Mouse (Mus musculus): ENCODE results near the gene Eif4g1.
A peak's percentile ranks its signal among the peaks of the same experiment; 100 is the strongest.
"Not testable (repeated sequence)": the region's sequence is repeated elsewhere in the genome, so short reads cannot be mapped to it uniquely, and the experiment has no call there.

The Eif4g1 gene

DNA sequence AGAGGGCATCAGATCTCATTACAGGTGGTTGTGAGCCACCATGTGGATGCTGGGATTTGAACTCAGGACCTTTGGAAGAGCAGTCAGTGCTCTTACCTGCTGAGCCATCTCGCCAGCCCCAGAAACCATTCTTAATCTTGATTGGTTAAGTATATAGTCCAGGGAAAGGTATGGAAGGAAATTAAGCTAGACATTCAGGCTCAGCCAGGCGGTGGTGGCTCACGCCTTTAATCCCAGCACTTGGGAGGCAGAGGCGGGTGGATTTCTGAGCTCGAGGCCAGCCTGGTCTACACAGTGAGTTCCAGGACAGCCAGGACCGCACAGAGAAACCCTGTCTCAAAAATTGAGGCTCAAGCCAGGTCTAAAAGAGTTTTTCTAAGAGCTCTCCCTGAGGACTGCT is at the start of gene Eif4g1:
Eif4g1 (plus strand) TSS at position 301 of the 400 bp plus-strand sequence.
- DNase-seq: not testable (repeated sequence)

DNA sequence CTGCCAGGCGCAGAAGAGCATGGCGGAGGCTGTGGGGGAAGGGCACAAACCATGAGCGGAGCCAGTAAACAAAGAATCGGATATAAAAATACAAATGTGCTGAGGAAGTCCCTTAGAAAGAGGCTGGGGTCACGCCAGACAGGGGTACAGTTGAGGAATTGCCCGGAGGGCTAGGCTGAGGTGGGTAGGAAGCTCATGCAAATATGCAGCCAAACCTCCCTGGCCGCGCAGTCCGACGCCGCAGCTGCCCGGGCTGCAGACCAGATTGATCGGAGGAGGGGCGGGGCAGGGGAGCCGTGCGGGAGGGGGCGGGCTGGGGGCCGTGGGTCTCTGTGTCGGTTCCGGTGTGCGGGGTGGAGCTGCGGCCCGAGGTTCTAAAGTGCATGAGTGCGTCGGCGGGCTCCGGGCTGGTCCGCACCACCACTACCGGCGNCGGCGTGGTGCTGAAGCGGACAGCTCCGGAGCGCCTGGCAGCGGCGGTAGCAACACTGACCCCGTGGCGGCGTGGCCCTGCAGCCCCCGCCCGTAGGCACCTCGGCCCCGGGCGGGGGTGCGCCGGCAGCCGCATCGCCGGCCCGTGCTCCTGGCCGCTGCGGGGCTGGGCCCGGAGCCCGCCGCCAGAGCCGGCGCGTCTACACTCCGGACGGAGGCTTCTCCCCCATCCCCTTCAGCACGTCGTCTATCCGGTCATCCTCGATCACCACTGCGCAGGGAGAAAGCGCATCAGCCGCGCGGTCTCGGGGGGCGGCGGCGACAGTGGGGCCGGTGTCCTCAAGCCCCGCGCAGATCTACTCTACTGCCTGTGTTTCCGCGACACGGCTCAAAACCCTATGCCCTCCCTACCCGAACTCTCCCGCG is 48.3 kb upstream of the Eif4g1 start:
- peak; percentile 64 for DNase-seq

DNA sequence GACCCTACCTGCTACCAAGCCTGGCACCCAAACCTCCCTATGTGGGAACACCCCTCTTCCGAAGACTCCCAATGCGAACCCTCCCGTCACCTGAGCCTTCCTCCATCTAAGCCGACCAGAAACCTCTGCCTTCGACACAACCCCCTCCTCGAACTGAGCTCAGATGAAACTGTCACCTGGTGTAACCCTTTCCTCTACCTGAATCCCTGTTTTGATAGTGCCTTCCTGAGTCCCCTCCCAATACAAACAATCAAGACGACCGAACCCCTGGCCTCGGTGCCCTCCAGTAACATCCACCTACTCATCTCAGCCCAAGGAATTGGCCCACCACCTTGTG is 47.7 kb upstream of the Eif4g1 start:
- DNase-seq: no peak

DNA sequence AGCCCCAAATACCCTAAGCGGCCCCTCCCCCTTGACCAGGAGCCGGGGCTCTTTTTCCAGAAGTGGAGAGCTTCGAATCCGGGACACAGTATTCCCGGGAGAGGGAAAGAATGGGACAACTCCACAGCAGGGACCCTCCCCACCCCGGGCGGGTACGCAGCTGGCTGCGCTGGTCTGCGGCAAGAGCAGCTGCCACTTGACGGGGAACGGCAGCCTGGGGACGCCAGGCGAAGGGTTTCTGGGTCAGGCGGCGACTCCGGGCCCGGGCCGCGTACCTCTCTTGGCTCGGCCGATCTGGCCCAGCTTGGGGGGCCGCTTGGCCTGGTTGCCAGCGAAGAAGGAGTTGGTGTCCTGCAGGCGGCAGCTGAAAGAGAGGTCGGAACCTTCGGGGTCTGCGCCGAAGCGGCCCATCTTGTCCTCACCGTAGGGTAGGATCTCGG is 47.3 kb upstream of the Eif4g1 start:
- no peak for DNase-seq

DNA sequence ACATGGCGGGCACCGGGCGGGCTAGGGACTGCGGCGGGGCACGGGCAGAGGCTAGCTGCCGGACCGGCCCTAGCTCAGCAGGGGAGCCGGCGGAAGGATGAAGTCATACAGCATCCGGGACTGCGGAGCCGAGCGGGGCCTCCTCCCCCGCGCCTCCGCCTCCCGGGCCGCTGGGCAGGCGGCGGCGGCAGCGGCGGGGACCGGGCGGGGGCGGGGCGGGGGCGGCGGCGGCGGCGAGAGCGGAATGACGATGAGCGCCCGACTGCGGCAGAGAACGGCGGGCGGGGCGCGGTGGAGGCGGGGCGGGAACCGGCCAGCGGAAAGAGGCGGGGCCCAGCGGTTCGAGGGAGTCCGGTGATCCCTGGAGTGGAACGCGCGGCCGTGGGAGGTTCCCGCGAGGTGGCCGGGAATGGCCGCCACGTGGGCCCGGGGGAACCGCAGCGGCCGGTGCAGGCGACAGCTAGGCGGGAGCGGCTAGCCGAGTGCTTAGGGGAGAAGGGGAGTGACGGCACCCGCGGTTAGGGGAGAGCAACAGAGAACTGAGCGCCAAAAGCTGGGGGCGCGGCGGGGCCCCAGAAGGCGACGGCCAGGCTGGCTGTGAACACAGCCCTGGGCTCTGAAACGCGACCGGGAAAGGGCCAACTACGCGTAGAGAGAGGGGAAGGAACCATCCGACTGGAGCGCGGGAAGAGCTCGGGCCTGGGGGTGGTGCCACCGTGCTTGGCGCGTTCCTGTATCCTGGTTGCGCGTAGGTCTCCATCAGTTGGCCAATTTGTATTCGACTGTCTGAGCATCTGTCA is 46.7 kb upstream of the Eif4g1 start, which contains the start of gene Camk2n2:
Camk2n2 (minus strand) TSS at position 97 of the 800 bp plus-strand sequence.
- peak; percentile 89 for DNase-seq

DNA sequence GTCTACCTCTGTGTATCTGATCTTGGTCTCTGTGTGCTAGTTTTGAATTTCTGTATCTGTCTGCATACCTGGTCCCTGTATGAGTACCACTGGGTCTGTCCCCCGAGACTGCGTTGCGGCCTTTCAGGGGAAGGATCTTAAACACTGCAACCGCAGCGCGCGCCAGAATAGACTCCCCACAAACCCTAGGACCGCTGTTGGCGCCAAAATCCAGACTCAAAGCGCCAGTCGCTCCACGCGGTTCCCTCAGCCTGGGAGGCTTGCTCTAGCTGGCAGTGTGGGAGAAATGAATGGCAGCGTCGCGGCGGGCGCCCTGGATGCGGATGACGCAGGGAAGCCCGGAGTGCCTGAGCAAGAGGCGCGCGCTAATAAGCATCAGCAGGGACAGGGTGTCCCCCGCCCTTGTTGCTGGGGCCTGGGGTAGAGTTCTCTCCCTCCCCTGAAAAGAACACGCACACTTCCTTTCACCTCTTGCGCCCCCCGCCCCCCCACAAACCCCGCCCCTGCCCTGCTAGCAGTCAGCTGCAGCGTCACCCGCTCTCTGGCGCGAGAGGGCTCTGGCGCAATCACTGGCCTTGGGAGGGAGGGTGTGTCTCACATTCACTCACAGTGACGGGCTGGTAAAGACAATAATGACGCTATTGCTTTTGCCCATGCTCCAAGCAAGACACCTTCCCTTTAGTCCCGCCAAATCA is 46.0 kb upstream of the Eif4g1 start:
- peak; percentile 86 for DNase-seq

DNA sequence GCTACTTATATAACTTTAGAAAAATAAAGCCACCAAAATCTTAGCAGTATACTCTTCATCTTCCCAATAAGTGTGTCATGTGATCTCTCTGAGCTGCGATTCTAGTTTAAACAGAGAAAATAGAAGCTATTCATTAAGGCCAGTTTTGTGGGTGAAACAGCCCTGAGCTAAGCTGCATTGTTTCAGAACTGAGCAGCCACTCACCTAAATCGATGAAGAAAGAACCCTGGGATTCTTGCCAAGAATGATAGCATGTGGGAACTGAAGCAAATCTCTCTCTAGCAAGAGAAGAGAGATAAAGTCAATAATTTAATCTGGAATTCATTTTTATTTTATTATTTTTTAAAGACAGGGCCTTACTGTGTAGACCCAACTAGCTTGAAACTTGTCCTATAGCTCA is 44.9 kb upstream of the Eif4g1 start:
- no peak for DNase-seq

DNA sequence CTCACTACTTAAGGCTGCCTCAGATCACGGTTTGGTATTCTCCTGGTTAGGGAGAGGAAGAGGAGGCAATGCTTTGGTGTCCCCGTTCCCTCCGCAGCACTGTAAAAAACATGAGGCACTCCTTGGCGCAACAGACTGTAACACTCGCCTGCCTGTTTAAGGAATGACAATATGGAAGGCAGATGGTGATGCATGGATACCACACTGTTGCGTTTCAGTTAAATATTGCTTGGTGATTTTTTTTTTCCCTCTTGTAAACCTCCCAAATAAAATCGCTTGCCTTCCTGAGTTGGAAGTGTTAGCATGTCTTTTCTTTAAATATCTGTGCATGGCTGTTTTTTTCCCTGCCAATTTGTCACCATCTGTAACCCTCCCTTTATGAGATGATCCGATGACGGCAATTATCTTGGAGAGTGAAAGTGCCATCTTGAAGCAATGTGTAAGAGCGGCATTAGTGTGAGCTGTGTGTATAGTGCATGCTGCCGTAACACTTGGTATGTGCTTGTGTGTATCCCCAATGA is 39.2 kb upstream of the Eif4g1 start:
- no peak for DNase-seq

DNA sequence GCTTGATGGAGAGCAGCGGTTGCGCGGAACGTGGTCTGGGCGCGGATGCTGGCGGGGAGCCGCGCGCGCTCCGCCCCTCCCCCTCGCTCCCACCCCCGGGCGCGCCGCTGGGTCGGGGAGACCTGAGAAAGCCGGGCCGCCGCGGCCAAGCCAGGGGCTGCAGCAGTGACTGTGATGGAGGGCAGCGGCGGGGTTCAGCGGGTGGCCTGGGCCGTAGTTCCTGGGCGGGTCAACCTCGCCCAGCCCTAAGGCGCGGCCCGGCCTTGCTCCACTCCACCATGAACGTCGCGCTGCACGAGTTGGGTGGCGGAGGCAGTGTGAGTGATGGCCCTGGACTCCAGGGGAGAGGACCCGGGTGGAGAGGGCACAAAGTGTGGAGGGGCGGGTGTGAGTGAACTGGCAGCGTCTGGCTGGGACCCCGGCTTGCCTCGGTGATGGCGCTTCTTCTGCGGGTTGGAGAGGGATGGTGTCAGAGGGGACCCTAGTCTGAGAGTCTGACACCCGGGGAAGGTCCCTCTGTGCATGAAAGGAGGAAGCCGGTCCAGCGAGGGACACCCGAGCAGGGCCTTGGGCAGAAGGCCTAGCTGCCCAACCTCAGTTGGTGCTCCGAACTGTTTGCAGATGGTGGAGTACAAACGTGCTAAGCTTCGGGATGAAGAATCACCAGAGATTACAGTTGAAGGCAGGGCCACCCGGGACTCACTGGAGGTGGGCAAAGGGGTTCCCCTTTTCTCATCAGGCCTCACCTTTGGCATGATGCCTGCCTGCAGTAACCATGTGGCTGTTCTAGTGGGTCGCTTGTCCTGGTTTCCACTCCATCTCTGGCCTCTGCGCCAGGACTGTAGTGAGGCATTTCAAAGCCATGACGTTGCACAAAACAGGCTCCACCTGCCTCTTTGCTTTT is 38.1 kb upstream of the Eif4g1 start, which contains the start of gene Ece2:
Ece2 (plus strand) TSS at position 98 of the 904 bp plus-strand sequence.
- peak; percentile 75 for DNase-seq

DNA sequence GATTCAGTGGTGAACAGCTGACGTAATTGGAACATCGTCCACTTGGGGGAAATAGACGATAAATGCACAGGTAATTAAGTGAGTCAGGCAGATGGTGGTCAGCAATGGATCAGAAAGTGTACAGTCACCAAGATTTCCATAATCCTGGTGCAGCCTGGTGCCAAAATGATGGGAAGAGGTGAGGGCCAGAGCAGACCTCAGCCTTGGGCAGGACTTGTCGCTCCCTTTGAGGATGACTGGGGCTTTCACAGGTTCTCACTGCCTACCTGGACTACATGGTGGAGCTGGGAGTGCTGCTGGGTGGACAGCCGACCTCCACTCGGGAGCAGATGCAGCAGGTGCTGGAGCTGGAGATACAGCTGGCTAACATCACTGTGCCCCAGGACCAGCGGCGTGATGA is 30.7 kb upstream of the Eif4g1 start:
- DNase-seq: no peak

DNA sequence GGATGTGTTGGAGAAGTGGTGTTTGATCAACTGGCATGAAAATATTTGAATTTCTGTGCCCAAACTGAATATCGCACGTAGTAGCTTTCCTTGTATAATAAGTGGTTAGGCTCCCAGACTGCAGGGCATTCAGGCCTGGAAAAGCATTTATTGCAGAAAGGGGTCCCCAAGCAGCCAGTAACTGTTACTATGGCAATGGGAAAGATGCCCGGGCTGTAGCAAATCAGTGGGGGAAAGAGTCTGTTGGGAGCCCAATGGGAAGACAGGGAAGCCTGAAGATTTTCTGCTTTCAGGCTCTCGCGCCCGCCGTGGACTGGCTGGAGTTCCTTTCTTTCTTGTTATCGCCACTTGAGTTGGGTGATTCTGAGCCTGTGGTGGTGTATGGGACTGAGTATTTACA is 29.7 kb upstream of the Eif4g1 start:
- no peak for DNase-seq

DNA sequence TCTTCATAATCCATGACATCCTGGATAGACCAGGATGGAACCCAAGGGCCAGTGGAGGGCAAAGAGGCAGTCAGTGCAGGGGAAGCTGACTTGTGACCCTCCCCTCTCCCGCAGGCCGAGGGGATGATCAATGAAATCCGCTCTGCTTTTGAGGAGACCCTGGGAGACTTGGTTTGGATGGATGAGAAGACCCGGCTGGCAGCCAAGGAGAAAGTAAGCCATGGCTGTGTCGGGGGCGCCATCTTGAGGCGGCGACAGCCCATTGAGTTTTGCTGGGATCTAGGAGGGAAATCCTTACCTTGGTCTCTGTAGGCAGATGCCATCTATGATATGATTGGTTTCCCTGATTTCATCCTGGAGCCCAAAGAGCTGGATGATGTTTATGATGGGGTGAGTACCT is 26.0 kb upstream of the Eif4g1 start:
- DNase-seq: peak; percentile 70

DNA sequence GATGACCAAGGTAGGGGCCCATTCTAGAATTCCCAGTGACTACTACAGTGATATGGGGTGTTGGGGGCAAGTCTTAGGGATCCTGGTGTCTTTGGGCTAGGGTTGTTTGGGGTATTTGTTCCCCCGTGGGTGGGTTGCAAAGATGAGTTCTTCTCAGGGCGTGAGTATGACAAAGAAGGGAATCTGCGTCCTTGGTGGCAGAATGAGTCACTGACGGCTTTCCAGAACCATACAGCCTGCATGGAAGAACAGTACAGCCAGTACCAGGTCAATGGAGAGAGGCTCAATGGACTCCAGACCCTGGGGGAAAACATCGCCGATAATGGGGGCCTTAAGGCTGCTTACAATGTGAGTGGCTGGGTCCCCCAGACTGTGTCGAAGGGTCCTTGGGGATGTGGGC is 24.2 kb upstream of the Eif4g1 start:
- no peak for DNase-seq

DNA sequence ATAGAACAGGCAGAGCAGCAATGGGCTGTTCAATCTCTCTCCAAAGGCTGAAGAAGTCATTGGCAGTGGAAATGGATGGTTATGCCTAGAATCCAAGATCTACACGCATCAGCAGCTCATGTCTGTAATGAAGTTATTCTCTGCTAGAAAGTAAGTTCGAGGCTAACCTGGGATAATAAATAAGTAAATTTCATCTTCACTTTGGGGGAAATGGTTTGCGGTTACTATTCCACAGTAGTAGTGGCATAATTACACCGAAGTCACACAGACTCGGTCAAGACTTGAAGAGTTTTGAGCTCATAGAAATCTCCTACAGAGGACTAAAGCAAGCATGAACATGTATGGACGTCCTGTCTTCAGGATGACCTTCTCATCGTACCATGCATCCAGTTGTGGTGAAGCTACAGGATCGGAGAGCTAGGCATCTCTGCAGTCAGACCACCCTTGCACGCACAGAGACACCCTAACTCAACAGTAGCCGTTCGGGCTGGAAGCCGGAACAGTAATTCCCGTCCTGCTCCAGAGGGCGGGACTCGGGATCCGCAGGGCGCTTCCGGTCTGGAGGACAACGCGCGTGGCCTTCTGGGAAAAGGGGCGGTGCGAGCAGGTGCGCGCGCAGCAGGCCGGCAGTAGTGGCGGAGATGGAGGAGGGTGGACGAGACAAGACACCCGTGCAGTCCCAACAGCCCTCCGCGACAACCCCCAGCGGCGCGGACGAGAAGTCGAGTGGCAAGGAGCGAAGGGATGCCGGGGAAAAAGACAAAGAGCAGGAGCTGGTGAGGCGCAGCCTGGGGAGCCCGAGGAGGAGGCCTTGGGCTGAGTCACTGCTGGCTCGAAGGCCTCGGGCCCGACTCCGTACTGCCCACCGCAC is 16.8 kb upstream of the Eif4g1 start, which contains the start of gene Psmd2:
Psmd2 (plus strand) TSS at position 577 of the 871 bp plus-strand sequence.
- DNase-seq: peak; percentile 96

DNA sequence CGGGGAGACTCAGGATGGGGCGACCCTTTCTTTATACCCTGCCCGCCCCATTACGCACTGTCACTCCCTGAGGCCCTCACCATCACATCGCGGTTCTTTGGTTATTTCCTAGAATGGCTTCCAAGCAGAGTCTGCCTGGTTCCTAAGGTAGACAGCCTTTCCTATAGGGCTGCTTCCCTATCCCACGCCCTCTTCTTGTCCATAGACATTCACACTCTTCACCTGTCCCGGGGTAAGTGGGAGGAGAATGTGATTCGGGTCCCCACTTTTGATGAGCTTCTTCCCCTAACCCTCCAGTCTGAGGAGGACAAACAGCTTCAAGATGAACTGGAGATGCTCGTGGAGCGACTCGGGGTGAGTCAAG is 16.2 kb upstream of the Eif4g1 start:
- no peak for DNase-seq

DNA sequence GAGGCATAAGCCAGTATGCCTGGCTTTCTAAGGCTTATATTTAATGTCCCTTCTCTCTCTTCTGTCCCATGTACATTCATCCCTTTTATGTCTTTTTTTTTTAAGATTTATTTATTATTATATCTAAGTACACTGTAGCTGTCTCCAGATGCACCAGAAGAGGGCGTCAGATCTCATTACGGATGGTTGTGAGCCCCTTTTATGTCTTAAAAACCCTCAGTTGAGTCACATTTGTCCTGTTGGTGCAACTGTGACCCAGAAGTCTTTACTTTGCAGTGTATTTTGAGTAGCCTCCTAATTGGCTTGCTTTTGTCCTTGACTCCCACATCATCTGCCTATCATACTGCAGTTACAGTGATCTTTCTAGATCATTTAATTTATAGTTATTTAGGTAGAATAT is 14.8 kb upstream of the Eif4g1 start:
- no peak for DNase-seq

DNA sequence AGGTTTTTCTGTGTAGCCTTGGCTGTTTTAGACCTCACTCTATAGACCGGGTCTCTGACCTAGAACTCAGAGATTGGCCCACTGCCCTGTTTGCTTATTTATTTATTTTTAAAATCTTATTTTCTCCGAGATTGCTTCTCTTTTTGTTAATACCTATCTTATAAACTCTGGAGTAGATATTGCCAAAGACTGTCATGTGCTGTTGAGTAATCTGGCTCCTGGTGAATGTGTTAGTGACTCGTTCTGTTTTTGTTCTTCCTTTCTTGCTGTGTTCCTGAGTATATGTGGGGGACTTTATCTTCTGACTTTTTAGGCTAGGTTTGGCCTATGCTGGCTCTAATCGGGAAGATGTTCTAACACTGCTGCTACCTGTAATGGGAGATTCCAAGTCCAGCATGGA is 10.5 kb upstream of the Eif4g1 start:
- no peak for DNase-seq

DNA sequence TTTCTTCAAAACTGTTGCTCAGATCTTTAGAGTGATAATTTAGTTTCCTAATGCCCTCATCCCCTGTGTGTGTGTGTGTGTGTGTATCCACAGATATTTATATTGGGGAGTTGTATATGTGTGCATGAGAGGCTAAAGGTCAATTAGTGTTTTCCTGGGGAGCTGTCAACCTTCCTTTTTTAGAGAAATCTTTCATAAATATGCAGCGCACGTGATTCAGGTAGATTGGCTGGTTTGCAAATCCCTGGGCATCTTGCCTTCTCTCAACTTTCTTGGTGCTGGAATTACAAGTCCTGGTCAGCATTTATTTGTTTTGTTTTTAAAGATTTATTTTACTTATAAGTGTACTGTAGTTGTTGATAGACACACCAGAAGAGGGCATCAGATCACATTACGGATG is 2.2 kb downstream of the Eif4g1 start:
- no peak for DNase-seq

DNA sequence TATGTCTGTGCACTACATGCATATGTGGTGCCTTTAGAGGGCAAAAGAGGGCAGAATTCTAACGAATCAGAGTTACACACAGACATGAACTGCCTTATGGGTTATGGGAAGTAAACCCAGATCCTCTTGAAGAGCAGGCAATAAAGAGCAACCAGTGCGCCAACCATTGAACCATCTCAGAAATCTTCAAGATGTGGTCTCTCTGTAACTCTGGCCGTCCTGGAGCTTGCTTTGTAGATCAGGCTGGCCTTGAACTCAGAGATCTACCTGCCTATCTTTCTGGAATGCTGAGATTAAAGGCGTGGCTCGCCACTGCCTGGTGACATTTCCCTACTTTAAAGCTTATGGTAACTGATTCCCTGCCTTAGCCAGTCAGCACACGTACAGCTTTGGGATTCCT is 3.8 kb downstream of the Eif4g1 start:
- peak; percentile 48 for DNase-seq

DNA sequence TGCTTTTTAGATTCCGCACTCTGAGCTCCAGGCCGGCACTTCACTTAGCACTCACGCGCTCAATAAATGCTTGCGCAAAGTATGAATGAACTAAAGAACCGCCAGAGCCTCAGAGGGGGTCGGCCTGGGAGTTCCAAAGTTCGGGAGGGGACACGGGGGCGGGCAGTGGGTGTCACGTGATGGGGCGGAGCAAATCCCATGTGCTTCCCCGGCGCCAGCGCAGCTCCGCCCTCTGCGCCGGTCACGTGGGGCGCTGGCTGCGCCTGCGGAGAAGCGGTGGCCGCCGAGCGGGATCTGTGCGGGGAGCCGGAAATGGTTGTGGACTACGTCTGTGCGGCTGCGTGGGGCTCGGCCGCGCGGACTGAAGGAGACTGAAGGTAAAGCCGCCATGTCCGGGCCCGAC is 4.4 kb downstream of the Eif4g1 start:
- DNase-seq: peak; percentile 97

Measured in cerebellum, adult 9-11 months (tissue).